Mouse (Mus musculus): ENCODE measurements around the gene Cdkl5.

Cdkl5 gene

GRCm38 (mm10) chrX:160735650-160736049 lies 258.9 kb downstream of the Cdkl5 start, which contains the start of gene Ppef1:
Ppef1 (minus strand) TSS chrX:160735765.
- no peak for DNase-seq (ENCODE audit: low spot score in 2 of 2)
